Mouse (Mus musculus): ENCODE results near the gene Gtpbp10.

DNA sequence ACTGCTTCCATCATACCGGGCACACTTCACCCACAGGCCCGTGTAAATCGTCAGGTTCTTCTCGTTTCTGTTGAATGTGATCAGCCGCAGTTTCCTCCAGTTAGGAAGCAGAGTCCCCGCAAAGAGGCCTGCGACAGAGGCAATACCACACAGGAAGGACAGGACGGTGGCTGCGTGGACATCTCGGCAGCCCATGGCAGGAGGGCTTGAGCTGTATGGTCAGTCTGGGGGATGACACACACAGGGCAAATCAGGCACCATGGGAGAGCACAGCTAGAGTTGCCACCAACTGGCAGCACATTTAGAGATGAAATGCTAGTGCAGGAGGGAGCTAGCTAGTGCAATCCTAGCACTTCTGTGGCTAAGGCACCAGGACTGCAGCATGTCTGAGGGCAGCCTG, 51.1 kb downstream of the Gtpbp10 start:
- TF ChIP-seq CTCF (IDR thresholded peaks at IDR 0.05; ENCODE audit: control insufficient read depth, insufficient read depth, insufficient replicate concordance, low read depth, low read length) (no peak), POLR2A (IDR thresholded peaks at IDR 0.05; ENCODE audit: control insufficient read depth, low read depth, low read length) (no peak)

Measured in testis, adult 2 months (tissue).